Mouse (Mus musculus): ENCODE data around the gene Trmt112. TPM values are rescaled to one million over a fixed set of nuclear protein-coding genes. Genes with fewer than 3 reads are reported as not detected.
A peak's percentile ranks its signal among the peaks of the same experiment; 100 is the strongest.

The Trmt112 gene
- polyA plus RNA-seq, 1 experiment = 146 TPM

- TF ChIP-seq POLR2A (IDR thresholded peaks at IDR 0.05; ENCODE audit: low read depth, low read length) (no peak), CTCF (conservative IDR thresholded peaks at IDR 0.05; ENCODE audit: insufficient read depth, insufficient read length, low read depth, low read length) (no peak)
- H3K27ac ChIP-seq (ENCODE audit: insufficient read depth, low read depth, low read length) = peak overlapping the region; percentile 97
- DNase-seq = peak; percentile 62
- no peaks in the 10 kb centered on the region for H3K27me3 ChIP-seq (replicated peaks; ENCODE audit: control insufficient read depth, insufficient read depth, low read length)
- peak overlapping the region; percentile 94 for H3K4me3 ChIP-seq (ENCODE audit: insufficient read depth, low read depth, low read length)
- H3K4me1 ChIP-seq (ENCODE audit: control insufficient read depth, insufficient read depth, low read length) = peaks cover 24% of the 10 kb centered on the region; the same call in 1 of the 2 replicates
- H3K36me3 ChIP-seq (ENCODE audit: control insufficient read depth, insufficient read depth, low read length) = no peaks in the 10 kb centered on the region
- 2% methylated on average over 48 of the region's 48 CpGs for WGBS
These were observed 11.5 kb downstream of the Trmt112 start for GRCm38 (mm10) chr19:6920741-6921636.

DNA sequence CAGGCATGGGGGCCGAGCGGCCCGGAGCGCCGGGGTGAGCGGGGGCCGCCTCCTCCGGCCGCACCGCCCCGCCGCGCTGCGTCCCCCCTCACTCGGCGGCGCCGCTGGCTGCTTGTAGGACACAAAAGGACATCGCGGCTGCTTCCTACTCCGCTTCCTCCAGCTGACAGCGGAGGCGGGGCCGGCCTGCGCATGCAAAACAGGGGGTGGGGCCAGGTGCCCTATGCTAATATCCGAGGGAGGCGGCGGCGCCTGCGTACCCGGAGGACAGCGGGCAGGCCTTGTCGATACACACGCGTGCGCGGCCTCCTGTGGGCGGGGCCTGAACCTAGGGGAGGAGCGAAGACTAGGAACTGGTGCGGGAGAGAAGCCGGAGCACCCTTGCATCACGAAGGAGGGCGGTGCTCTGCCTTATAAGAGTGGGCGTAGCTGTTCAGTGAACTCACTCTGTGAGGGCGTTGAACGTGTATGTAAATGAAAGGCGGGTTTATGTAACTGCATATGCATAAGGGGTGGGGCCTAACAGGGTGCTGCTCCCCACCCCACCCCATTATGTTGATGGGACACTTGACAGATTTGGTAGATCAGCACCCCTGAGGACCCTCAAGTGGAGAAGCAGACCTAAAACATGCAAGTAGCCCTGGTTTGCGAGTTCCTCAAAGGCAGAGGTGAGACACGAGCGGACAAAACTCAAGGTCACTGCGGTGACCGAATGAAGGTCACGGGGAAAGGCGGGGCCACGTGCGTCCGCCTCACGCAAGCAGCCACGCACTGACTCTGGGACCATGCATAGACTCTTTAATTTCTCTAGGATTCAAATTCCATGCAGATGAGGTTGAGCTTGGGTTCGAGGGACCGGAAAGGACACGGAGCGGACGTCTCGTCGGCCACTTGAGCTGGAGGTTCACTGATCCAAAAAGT lies 12.4 kb downstream of the Trmt112 start, which contains the start of gene Esrra:
TSS of gene Esrra (minus strand) at position 167 of the 921 bp plus-strand sequence.
- TF ChIP-seq POLR2A (IDR thresholded peaks at IDR 0.05; ENCODE audit: low read depth, low read length) (peak; percentile 76), CTCF (conservative IDR thresholded peaks at IDR 0.05; ENCODE audit: insufficient read depth, insufficient read length, low read depth, low read length) (no peak)

GRCm38 (mm10) chr19:6922901-6923735 lies 13.6 kb downstream of the Trmt112 start:
- no peak for TF ChIP-seq CTCF (conservative IDR thresholded peaks at IDR 0.05; ENCODE audit: insufficient read depth, insufficient read length, low read depth, low read length)
- TF ChIP-seq POLR2A (IDR thresholded peaks at IDR 0.05; ENCODE audit: low read depth, low read length) = no peak
- no peak for DNase-seq
- H3K27me3 ChIP-seq (replicated peaks; ENCODE audit: control insufficient read depth, insufficient read depth, low read length) = no peaks in the 10 kb centered on the region
- H3K27ac ChIP-seq (ENCODE audit: insufficient read depth, low read depth, low read length) = peak overlapping the region; percentile 95; the same call in 1 of the 2 replicates
- 82% methylated on average over 6 of the region's 6 CpGs for WGBS
- peak overlapping the region; percentile 56 for H3K4me3 ChIP-seq (ENCODE audit: insufficient read depth, low read depth, low read length)
- peaks cover 29% of the 10 kb centered on the region; the same call in 1 of the 2 replicates for H3K4me1 ChIP-seq (ENCODE audit: control insufficient read depth, insufficient read depth, low read length)
- H3K36me3 ChIP-seq (ENCODE audit: control insufficient read depth, insufficient read depth, low read length) = no peaks in the 10 kb centered on the region

More for the DNA sequence above, 12.4 kb downstream of the Trmt112 start, which contains the start of gene Esrra:
- peak within 1 kb of the TSS; percentile 94 for H3K4me3 ChIP-seq (ENCODE audit: insufficient read depth, low read depth, low read length)
- H3K36me3 ChIP-seq (ENCODE audit: control insufficient read depth, insufficient read depth, low read length) = no peaks in the 10 kb centered on the region
- DNase-seq = peak; percentile 100
- H3K27me3 ChIP-seq (replicated peaks; ENCODE audit: control insufficient read depth, insufficient read depth, low read length) = no peaks in the 10 kb centered on the region
- 1% methylated on average over 62 of the region's 66 CpGs for WGBS
- H3K4me1 ChIP-seq (ENCODE audit: control insufficient read depth, insufficient read depth, low read length) = peaks cover 27% of the 10 kb centered on the region; the same call in 1 of the 2 replicates
- peak within 1 kb of the TSS; percentile 97 for H3K27ac ChIP-seq (ENCODE audit: insufficient read depth, low read depth, low read length)

DNA sequence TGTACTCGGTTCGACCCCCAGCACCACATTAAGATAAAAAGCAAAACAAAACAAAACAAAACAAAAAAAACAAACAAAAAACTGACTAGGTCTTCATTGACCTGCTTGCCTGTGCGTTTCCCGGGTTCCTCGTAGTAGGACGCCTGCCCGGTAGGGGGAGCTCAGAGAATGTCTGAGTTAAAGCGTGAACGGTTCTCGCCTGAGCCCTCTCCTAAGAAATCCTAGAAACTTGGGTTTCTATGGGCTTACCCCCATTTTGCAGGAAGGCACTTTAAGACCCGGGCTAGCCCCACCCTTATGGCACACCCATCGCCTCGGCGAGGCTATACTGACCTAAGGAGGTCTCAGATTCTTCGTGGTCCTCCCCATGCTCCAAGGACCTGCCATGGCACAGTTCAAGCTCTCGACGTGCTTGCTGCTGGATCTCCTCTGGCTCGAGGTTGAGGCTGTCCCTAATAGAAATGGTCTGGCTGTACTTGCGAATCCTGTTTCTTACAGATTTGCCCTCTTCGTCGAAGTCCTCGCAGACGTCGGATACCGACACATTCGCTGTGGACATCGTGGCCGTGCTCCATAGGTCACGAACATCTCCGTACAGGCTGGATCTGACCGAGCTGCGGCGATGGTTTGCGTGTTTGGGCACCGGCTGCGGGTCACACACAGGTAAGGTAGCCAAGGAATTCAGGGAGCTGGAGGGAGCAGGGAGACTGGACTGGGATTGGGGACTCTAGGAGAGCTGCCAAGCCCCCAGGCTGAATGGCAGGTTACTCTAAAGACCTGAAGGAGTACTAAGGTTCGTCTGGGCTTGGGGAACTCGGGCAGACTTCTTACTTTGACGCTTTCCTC lies 15.2 kb downstream of the Trmt112 start:
- Histone ChIP-seq H3K4me1 (ENCODE audit: control insufficient read depth, insufficient read depth, low read length) (peaks cover 17% of the 10 kb centered on the region; the same call in 1 of the 2 replicates), H3K27me3 (replicated peaks; ENCODE audit: control insufficient read depth, insufficient read depth, low read length) (no peaks in the 10 kb centered on the region), H3K27ac (ENCODE audit: insufficient read depth, low read depth, low read length) (no peak overlapping the region), H3K4me3 (ENCODE audit: insufficient read depth, low read depth, low read length) (peak overlapping the region; percentile 12; the same call in 1 of the 2 replicates), H3K36me3 (ENCODE audit: control insufficient read depth, insufficient read depth, low read length) (no peaks in the 10 kb centered on the region)
- WGBS = 3% methylated on average over 39 of the region's 39 CpGs
- no peak for TF ChIP-seq POLR2A (IDR thresholded peaks at IDR 0.05; ENCODE audit: low read depth, low read length)
- TF ChIP-seq CTCF (conservative IDR thresholded peaks at IDR 0.05; ENCODE audit: insufficient read depth, insufficient read length, low read depth, low read length) = peak; percentile 81
- peak; percentile 92 for DNase-seq

GRCm38 (mm10) chr19:6925307-6925573 lies 15.7 kb downstream of the Trmt112 start, which contains the start of gene Catsperz:
Gene Catsperz (minus strand): TSS chr19:6925380.
- H3K4me3 ChIP-seq (ENCODE audit: insufficient read depth, low read depth, low read length) = peak within 1 kb of the TSS; percentile 12; the same call in 1 of the 2 replicates
- TF ChIP-seq POLR2A (IDR thresholded peaks at IDR 0.05; ENCODE audit: low read depth, low read length) (no peak), CTCF (conservative IDR thresholded peaks at IDR 0.05; ENCODE audit: insufficient read depth, insufficient read length, low read depth, low read length) (no peak)
- 7% methylated on average over 9 of the region's 9 CpGs for WGBS
- H3K27me3 ChIP-seq (replicated peaks; ENCODE audit: control insufficient read depth, insufficient read depth, low read length) = no peaks in the 10 kb centered on the region
- DNase-seq = no peak
- peaks cover 17% of the 10 kb centered on the region; the same call in 1 of the 2 replicates for H3K4me1 ChIP-seq (ENCODE audit: control insufficient read depth, insufficient read depth, low read length)
- no peak within 1 kb of the TSS for H3K27ac ChIP-seq (ENCODE audit: insufficient read depth, low read depth, low read length)
- no peaks in the 10 kb centered on the region for H3K36me3 ChIP-seq (ENCODE audit: control insufficient read depth, insufficient read depth, low read length)

Measured in kidney, adult 2 months (tissue).